8 mouse cellular contexts compared by ENCODE assay signal in the genomic region with DNA sequence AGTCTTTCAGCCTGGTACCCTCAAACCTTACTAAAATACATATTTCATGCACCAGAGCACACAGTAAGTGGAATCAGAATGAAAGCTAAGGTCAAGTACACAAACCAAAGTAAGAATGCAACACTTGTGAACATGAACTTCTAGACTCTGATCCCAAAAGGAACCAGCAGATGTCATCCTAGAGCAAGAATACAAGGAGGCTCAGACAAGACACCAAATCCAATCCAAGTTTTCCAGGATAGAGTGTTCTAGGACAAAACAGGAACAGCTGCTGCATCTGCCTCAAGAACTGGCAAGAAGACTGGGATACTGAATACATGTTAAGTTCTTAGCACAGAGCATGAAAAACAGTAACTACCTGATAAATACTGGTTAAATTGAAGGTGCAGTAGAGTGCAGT. TPM values are rescaled to one million over a fixed set of nuclear protein-coding genes. Genes with fewer than 3 reads are reported as not detected.
A peak's percentile ranks its signal among the peaks of the same experiment; 100 is the strongest.
DNase-seq lines count a peak whose midpoint lies in the region; ATAC-seq lines count a peak whose summit lies in the region.
"Had no signal": no experiment of that assay in that cellular context is flagged by ENCODE, and none has a peak within 500 bp of the region (broad histone marks: within the 10 kb centered on the region; RNA-seq: fewer than 3 reads in every experiment).

No protein-coding gene starts in this region.

- H3K27ac ChIP-seq in hindbrain, embryonic 14.5 days, result no peak overlapping the region
- no peak overlapping the region for H3K27ac ChIP-seq in hindbrain, embryonic 16.5 days (ENCODE audit: low read depth, low read length)
- H3K27ac ChIP-seq: neural tube, embryonic 12.5 days had no signal

- no peak overlapping the region for H3K4me3 ChIP-seq in hindbrain, embryonic 14.5 days (replicated peaks; ENCODE audit: low read length)
- H3K4me3 ChIP-seq in hindbrain, embryonic 16.5 days (ENCODE audit: low read length), result no peak overlapping the region
- H3K4me3 ChIP-seq: neural tube, embryonic 12.5 days had no signal

- ATAC-seq in hindbrain, embryonic 14.5 days (ENCODE audit: low FRiP score), result no peak
- no peak for ATAC-seq in hindbrain, embryonic 16.5 days

- no peaks in the 10 kb centered on the region for H3K9me3 ChIP-seq in hindbrain, embryonic 14.5 days (ENCODE audit: control insufficient read depth, low read length)
- H3K9me3 ChIP-seq in hindbrain, embryonic 16.5 days (ENCODE audit: control insufficient read depth, low read length), result no peaks in the 10 kb centered on the region
- H3K9me3 ChIP-seq: neural tube, embryonic 12.5 days had no signal

- H3K9ac ChIP-seq in hindbrain, embryonic 14.5 days, result no peak overlapping the region
- H3K9ac ChIP-seq in hindbrain, embryonic 16.5 days (ENCODE audit: low read depth, low read length), result no peak overlapping the region
- H3K9ac ChIP-seq: neural tube, embryonic 12.5 days had no signal

- no peaks in the 10 kb centered on the region for H3K36me3 ChIP-seq in hindbrain, embryonic 14.5 days (replicated peaks; ENCODE audit: control insufficient read depth, insufficient read depth)
- H3K36me3 ChIP-seq in hindbrain, embryonic 16.5 days (ENCODE audit: control insufficient read depth, insufficient read depth, low read length), result no peaks in the 10 kb centered on the region
- H3K36me3 ChIP-seq: neural tube, embryonic 12.5 days had no signal

- DNase-seq in hindbrain, embryonic 14.5 days (ENCODE audit: low spot score), result peak; percentile 28
- DNase-seq in right cerebral cortex, postnatal 10 days (ENCODE audit: low spot score in 2 of 2), result peak; percentile 16 to 21
- no peak for DNase-seq in right cerebral cortex, postnatal 4 days
- peak; percentile 8 to 24 for DNase-seq in heart, postnatal 10 days
- no peak for DNase-seq in spleen, postnatal 14 days (ENCODE audit: low spot score in 2 of 2)
- no peak for DNase-seq in spleen, adult 18-20 months

- no peaks in the 10 kb centered on the region for H3K4me1 ChIP-seq in hindbrain, embryonic 14.5 days (replicated peaks; ENCODE audit: control insufficient read depth, insufficient read depth, low read length)
- no peaks in the 10 kb centered on the region for H3K4me1 ChIP-seq in hindbrain, embryonic 16.5 days (ENCODE audit: control insufficient read depth, insufficient read depth, low read depth, low read length)
- H3K4me1 ChIP-seq: neural tube, embryonic 12.5 days had no signal

- no peaks in the 10 kb centered on the region for H3K27me3 ChIP-seq in hindbrain, embryonic 14.5 days (ENCODE audit: control insufficient read depth, insufficient read depth, low read length)
- H3K27me3 ChIP-seq in hindbrain, embryonic 16.5 days (replicated peaks; ENCODE audit: control insufficient read depth, insufficient read depth, low read length), result no peaks in the 10 kb centered on the region
- H3K27me3 ChIP-seq: neural tube, embryonic 12.5 days had no signal

- intact Hi-C loops in heart, postnatal 10 days (cut with DNase I), result no loop called here

- H3K4me2 ChIP-seq in hindbrain, embryonic 14.5 days (replicated peaks), result no peak overlapping the region
- H3K4me2 ChIP-seq in hindbrain, embryonic 16.5 days (ENCODE audit: low read length), result no peak overlapping the region
- H3K4me2 ChIP-seq: neural tube, embryonic 12.5 days had no signal

RNA-seq across cellular contexts. Expression of gene Magea2, which starts 4.6 kb away (rescaled TPM):
- not detected in 2 replicates for polyA plus RNA-seq in hindbrain, embryonic 14.5 days (2014; fragmentation: Nextera tagmentation; extraction: Ambion mirVana)
- not detected in 2 replicates for polyA plus RNA-seq in hindbrain, embryonic 16.5 days (2015; fragmentation: Nextera tagmentation; extraction: Ambion mirVana)
- not detected for total RNA-seq in heart, postnatal 10 days (2021)
- polyA plus RNA-seq: neural tube, embryonic 12.5 days had no signal

RNA-seq across cellular contexts. Expression of gene Magea1, which starts 8.4 kb away (rescaled TPM):
- polyA plus RNA-seq in hindbrain, embryonic 14.5 days (2014; fragmentation: Nextera tagmentation; extraction: Ambion mirVana), result not detected in 2 replicates
- not detected in 2 replicates for polyA plus RNA-seq in hindbrain, embryonic 16.5 days (2015; fragmentation: Nextera tagmentation; extraction: Ambion mirVana)
- not detected for total RNA-seq in heart, postnatal 10 days (2021)
- polyA plus RNA-seq: neural tube, embryonic 12.5 days had no signal

RNA-seq across cellular contexts. Expression of gene Cldn34b2, which starts 30.2 kb away (rescaled TPM):
- polyA plus RNA-seq in hindbrain, embryonic 14.5 days (2014; fragmentation: Nextera tagmentation; extraction: Ambion mirVana), result not detected in 2 replicates
- not detected in 2 replicates for polyA plus RNA-seq in hindbrain, embryonic 16.5 days (2015; fragmentation: Nextera tagmentation; extraction: Ambion mirVana)
- total RNA-seq in heart, postnatal 10 days (2021), result not detected
- polyA plus RNA-seq: neural tube, embryonic 12.5 days had no signal

RNA-seq across cellular contexts. Expression of gene Magea5, which starts 35.1 kb away (rescaled TPM):
- polyA plus RNA-seq in hindbrain, embryonic 14.5 days (2014; fragmentation: Nextera tagmentation; extraction: Ambion mirVana), result not detected in 2 replicates
- not detected in 2 replicates for polyA plus RNA-seq in hindbrain, embryonic 16.5 days (2015; fragmentation: Nextera tagmentation; extraction: Ambion mirVana)
- total RNA-seq in heart, postnatal 10 days (2021), result not detected
- polyA plus RNA-seq: neural tube, embryonic 12.5 days had no signal

Comparison
In these comparisons a context has a peak if more than half of its experiments do, and no peak if none do; other contexts are left out.
1. DNase-seq: peak in hindbrain, embryonic 14.5 days (single experiment), right cerebral cortex, postnatal 10 days (2 of 2) and heart, postnatal 10 days (2 of 2); none in right cerebral cortex, postnatal 4 days (single experiment), spleen, postnatal 14 days (0 of 2) and spleen, adult 18-20 months (0 of 2).